ENCODE assay signal across 8 mouse cellular contexts in the genomic region with DNA sequence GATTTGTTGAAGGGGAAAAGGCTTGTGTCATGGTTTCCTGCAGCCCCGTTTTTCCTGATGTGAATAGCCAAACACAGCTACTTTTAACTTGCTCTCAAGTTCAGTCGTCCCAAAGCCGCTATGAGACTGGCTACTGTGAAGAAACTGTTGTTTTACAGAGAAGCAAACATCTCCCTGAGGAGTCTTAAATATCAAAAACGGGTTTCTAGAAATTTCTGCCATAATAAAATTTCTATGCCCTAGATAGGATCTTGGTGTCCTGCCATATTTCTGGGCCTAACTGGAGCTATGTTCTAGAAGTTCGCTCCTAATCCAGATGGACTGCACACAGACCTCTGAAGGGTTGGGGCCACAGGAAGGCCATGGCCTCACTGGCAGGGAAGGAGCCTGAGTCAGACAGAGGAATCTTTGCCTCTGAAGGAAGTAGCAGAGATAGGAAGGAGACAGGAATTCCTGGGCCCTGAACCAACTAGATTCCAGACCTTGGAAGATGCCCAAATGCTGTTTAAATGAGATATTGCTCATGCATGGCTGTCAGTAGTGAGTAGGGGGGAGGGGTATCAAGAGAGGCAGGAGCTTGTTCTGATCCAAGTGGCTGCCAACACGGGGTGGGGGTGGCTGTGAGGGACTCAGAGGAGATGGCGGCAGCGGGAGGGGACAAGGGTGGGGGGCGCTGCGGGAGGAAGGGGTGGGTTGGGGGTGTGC. TPM values are rescaled to one million over a fixed set of nuclear protein-coding genes. Genes with fewer than 3 reads are reported as not detected.
DNase-seq lines count a peak whose midpoint lies in the region; ATAC-seq and TF ChIP-seq lines count a peak whose summit lies in the region.

No protein-coding gene starts in this region.

- no peak overlapping the region for H3K9ac ChIP-seq in hindbrain, embryonic 11.5 days (ENCODE audit: low read depth, low read length)
- peak overlapping the region; percentile 53 for H3K9ac ChIP-seq in heart, embryonic 16.5 days (ENCODE audit: low read length)

- no peak for ATAC-seq in hindbrain, embryonic 11.5 days (ENCODE audit: low FRiP score)
- peak; percentile 72 for ATAC-seq in heart, embryonic 16.5 days (replicated peaks; ENCODE audit: extremely low read depth, insufficient read depth, low FRiP score)

- H3K9me3 ChIP-seq in hindbrain, embryonic 10.5 days, result no peaks in the 10 kb centered on the region
- H3K9me3 ChIP-seq in hindbrain, embryonic 11.5 days (ENCODE audit: control insufficient read depth, low read length), result no peaks in the 10 kb centered on the region
- no peaks in the 10 kb centered on the region for H3K9me3 ChIP-seq in heart, embryonic 16.5 days (replicated peaks; ENCODE audit: control insufficient read depth, low read length)

- H3K27me3 ChIP-seq in hindbrain, embryonic 10.5 days (ENCODE audit: insufficient read depth, poor library complexity, severe bottlenecking), result no peaks in the 10 kb centered on the region
- H3K27me3 ChIP-seq in hindbrain, embryonic 11.5 days (ENCODE audit: control insufficient read depth, insufficient read depth, low read length), result no peaks in the 10 kb centered on the region
- no peaks in the 10 kb centered on the region for H3K27me3 ChIP-seq in heart, embryonic 16.5 days (ENCODE audit: control insufficient read depth, insufficient read depth, low read length)
- H3K27me3 ChIP-seq in thymus, adult 2 months (ENCODE audit: control insufficient read depth, insufficient read depth, low read length), result no peaks in the 10 kb centered on the region

- TF ChIP-seq CTCF in thymus, adult 2 months (IDR thresholded peaks at IDR 0.05; ENCODE audit: borderline replicate concordance, control insufficient read depth, extremely low read depth, insufficient read depth, low read length, poor library complexity), result no peak

- peaks cover 58% of the 10 kb centered on the region for H3K4me1 ChIP-seq in hindbrain, embryonic 10.5 days (replicated peaks)
- H3K4me1 ChIP-seq in hindbrain, embryonic 11.5 days (replicated peaks; ENCODE audit: control insufficient read depth, insufficient read depth, low read length), result no peaks in the 10 kb centered on the region
- peaks cover 58% of the 10 kb centered on the region for H3K4me1 ChIP-seq in heart, embryonic 16.5 days (ENCODE audit: control insufficient read depth, insufficient read depth, low read length)
- H3K4me1 ChIP-seq in thymus, adult 2 months (replicated peaks; ENCODE audit: control insufficient read depth, insufficient read depth, low read length), result peaks cover 4% of the 10 kb centered on the region; the same call in 1 of the 2 replicates

- no peak overlapping the region for H3K4me3 ChIP-seq in hindbrain, embryonic 10.5 days
- H3K4me3 ChIP-seq in hindbrain, embryonic 11.5 days (ENCODE audit: low read depth, low read length), result no peak overlapping the region
- H3K4me3 ChIP-seq in heart, embryonic 16.5 days (ENCODE audit: low read length), result 0 out of 2 replicates have a peak overlapping the region, but pooled peaks have one; percentile 6
- H3K4me3 ChIP-seq in thymus, adult 2 months (ENCODE audit: control insufficient read depth, insufficient read depth, low read length), result no peak overlapping the region

- no peak for DNase-seq in hindbrain, embryonic 10.5 days (ENCODE audit: low spot score)
- no peak for DNase-seq in hindbrain, embryonic 11.5 days (ENCODE audit: low spot score)
- peak; percentile 85 for DNase-seq in fibroblast of lung, adult 2 months (ENCODE audit: low read depth)
- DNase-seq in kidney, postnatal 14 days, result peak; percentile 89
- peak; percentile 94 for DNase-seq in lung, postnatal 36 days
- peak; percentile 39 to 77 for DNase-seq in urinary bladder, postnatal 36 days (ENCODE audit: low spot score in 2 of 2)
- no peak for DNase-seq in thymus, adult 2 months

- no peak overlapping the region for H3K4me2 ChIP-seq in hindbrain, embryonic 11.5 days (replicated peaks; ENCODE audit: low read depth, low read length)
- H3K4me2 ChIP-seq in heart, embryonic 16.5 days (ENCODE audit: low read depth, low read length), result peak overlapping the region; percentile 59

- no peak for TF ChIP-seq POLR2A in thymus, adult 2 months (IDR thresholded peaks at IDR 0.05; ENCODE audit: control insufficient read depth, extremely low read depth, insufficient read depth, low read length, poor library complexity)

- 51% methylated on average over 10 of the region's 10 CpGs for WGBS in hindbrain, embryonic 10.5 days
- 58% methylated on average over 7 of the region's 10 CpGs for WGBS in hindbrain, embryonic 11.5 days
- WGBS in heart, embryonic 16.5 days, result 22% methylated on average over 10 of the region's 10 CpGs
- WGBS in thymus, adult 2 months, result 77% methylated on average over 10 of the region's 10 CpGs

- peak overlapping the region; percentile 86 for H3K27ac ChIP-seq in hindbrain, embryonic 10.5 days
- no peak overlapping the region for H3K27ac ChIP-seq in hindbrain, embryonic 11.5 days (ENCODE audit: low read depth, low read length)
- H3K27ac ChIP-seq in heart, embryonic 16.5 days (ENCODE audit: low read length), result peak overlapping the region; percentile 70
- no peak overlapping the region for H3K27ac ChIP-seq in thymus, adult 2 months (ENCODE audit: control insufficient read depth, insufficient read depth, low read length)

- no peaks in the 10 kb centered on the region for H3K36me3 ChIP-seq in hindbrain, embryonic 10.5 days
- no peaks in the 10 kb centered on the region for H3K36me3 ChIP-seq in hindbrain, embryonic 11.5 days (ENCODE audit: control insufficient read depth, insufficient read depth, low read length)
- no peaks in the 10 kb centered on the region for H3K36me3 ChIP-seq in heart, embryonic 16.5 days (ENCODE audit: control insufficient read depth, insufficient read depth)
- no peaks in the 10 kb centered on the region for H3K36me3 ChIP-seq in thymus, adult 2 months (ENCODE audit: control insufficient read depth, insufficient read depth, low read length)

RNA-seq across cellular contexts. Expression of a gene that starts 31.3 kb away (rescaled TPM):
- 1.4 and 2.3 TPM in 2 replicates for polyA plus RNA-seq in hindbrain, embryonic 10.5 days (2016; fragmentation: Nextera tagmentation; extraction: Ambion mirVana)
- 4.8 and 7.2 TPM in 2 replicates for polyA plus RNA-seq in hindbrain, embryonic 11.5 days (2014; fragmentation: Nextera tagmentation; extraction: Ambion mirVana)
- 4.7 and 5.0 TPM in 2 replicates for polyA plus RNA-seq in heart, embryonic 16.5 days (2015; fragmentation: Nextera tagmentation; extraction: Ambion mirVana)
- 6.5 and 8.8 TPM in 2 replicates for polyA plus RNA-seq in thymus, adult 2 months (2012; rRNA removed)

RNA-seq across cellular contexts. Expression of a gene that starts 39.6 kb away (rescaled TPM):
- 0.10 and 0.43 TPM in 2 replicates for polyA plus RNA-seq in hindbrain, embryonic 10.5 days (2016; fragmentation: Nextera tagmentation; extraction: Ambion mirVana)
- polyA plus RNA-seq in hindbrain, embryonic 11.5 days (2014; fragmentation: Nextera tagmentation; extraction: Ambion mirVana), result 0.36 and 0.39 TPM in 2 replicates
- polyA plus RNA-seq in heart, embryonic 16.5 days (2015; fragmentation: Nextera tagmentation; extraction: Ambion mirVana), result 0.20 and 0.25 TPM in 2 replicates
- 0.12 TPM in 1 of 2 replicates, not detected in the other for polyA plus RNA-seq in thymus, adult 2 months (2012; rRNA removed)

Comparison
In these comparisons a context has a peak if more than half of its experiments do, and no peak if none do; other contexts are left out.
1. H3K27ac ChIP-seq: peak in hindbrain, embryonic 10.5 days (single experiment) and heart, embryonic 16.5 days (single experiment); none in hindbrain, embryonic 11.5 days (single experiment) and thymus, adult 2 months (single experiment).
2. DNase-seq: peak in fibroblast of lung, adult 2 months (single experiment), kidney, postnatal 14 days (single experiment), lung, postnatal 36 days (single experiment) and urinary bladder, postnatal 36 days (2 of 2); none in hindbrain, embryonic 10.5 days (single experiment), hindbrain, embryonic 11.5 days (single experiment) and thymus, adult 2 months (single experiment).